Comparison of ENCODE assay signal across 8 mouse cellular contexts in the genomic region with DNA sequence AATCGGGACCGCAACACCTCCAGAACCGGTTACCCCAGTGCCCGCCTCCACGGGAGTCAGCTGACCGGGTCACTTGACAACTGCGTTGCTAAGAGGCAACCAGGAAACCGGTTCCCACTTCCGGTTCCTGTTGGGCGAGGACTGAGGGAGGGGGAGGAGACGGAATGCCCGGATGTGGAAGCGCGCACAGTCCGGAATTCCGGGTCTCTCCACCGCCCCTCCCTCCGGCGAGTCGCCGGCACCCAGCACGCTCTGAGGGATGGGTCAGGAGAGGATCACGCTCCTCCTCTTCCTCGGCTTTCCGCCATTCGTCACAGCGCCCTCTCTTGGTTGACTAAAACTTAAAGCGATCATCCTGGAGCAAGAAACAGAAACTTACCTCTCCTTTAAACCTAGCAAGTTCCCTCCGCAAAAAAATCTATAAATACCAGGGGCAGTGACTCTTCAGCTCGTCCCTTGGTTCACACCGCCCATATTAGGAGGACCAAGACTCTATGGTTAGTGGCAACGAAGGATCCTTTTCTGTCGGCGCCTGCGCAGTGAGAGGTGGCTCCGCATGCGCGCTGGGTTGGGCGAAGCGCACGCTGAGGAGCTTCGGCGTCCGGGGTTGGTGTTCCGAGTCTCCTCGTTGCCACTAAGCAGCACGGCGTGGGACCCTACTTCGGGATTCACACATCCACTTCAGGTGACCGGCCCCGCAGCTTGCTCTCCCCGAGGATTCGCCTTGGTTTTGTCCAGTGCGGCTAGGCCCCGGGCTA. TPM values are rescaled to one million over a fixed set of nuclear protein-coding genes. Genes with fewer than 3 reads are reported as not detected.
DNase-seq lines count a peak whose midpoint lies in the region; ATAC-seq and TF ChIP-seq lines count a peak whose summit lies in the region.

A gene (minus strand): TSS at position 143 of the 758 bp plus-strand sequence.
A gene (plus strand): TSS at position 324 of the 758 bp plus-strand sequence.

- WGBS in embryonic facial prominence, embryonic 13.5 days = under 1% methylated on average over 55 of the region's 55 CpGs
- WGBS in kidney, adult 2 months = under 1% methylated on average over 55 of the region's 55 CpGs
- WGBS in limb, embryonic 12.5 days = under 1% methylated on average over 55 of the region's 55 CpGs
- 0% methylated on average over 55 of the region's 55 CpGs for WGBS in midbrain, embryonic 15.5 days
- under 1% methylated on average over 55 of the region's 55 CpGs for whole genome bisulfite sequencing in spleen, adult 2 months

- peak; percentile 98 for DNase-seq in 3134 (ENCODE audit: extremely low read depth, insufficient read length, low spot score)
- peak; percentile 99 for DNase-seq in adrenal gland, postnatal 36 days
- peak; percentile 98 to 99 for DNase-seq in heart, adult 18-20 months
- DNase-seq in kidney, adult 2 months = peak; percentile 100
- peak; percentile 97 to 99 for DNase-seq in spleen, adult 2 months (ENCODE audit: low read depth in 1 of 2, low spot score in 2 of 2)

- H3K27ac ChIP-seq in embryonic facial prominence, embryonic 13.5 days = peak within 1 kb of the TSS; percentile 87
- peak within 1 kb of the TSS; percentile 93 for H3K27ac ChIP-seq in kidney, adult 2 months (ENCODE audit: insufficient read depth, low read depth, low read length)
- peak within 1 kb of the TSS; percentile 92 for H3K27ac ChIP-seq in limb, embryonic 12.5 days
- H3K27ac ChIP-seq in midbrain, embryonic 15.5 days = peak within 1 kb of the TSS; percentile 90
- peak within 1 kb of the TSS; percentile 78 for H3K27ac ChIP-seq in spleen, adult 2 months (ENCODE audit: insufficient read depth, low read length)

- H3K36me3 ChIP-seq in embryonic facial prominence, embryonic 13.5 days = peaks cover 6% of the 10 kb centered on the region; the same call in 1 of the 2 replicates
- H3K36me3 ChIP-seq in kidney, adult 2 months (ENCODE audit: control insufficient read depth, insufficient read depth, low read length) = no peaks in the 10 kb centered on the region
- peaks cover 12% of the 10 kb centered on the region for H3K36me3 ChIP-seq in limb, embryonic 12.5 days
- no peaks in the 10 kb centered on the region; the same call in 1 of the 2 replicates for H3K36me3 ChIP-seq in midbrain, embryonic 15.5 days (replicated peaks)
- peaks cover 5% of the 10 kb centered on the region for H3K36me3 ChIP-seq in spleen, adult 2 months (ENCODE audit: control insufficient read depth, insufficient read depth, low read length)

- H3K9ac ChIP-seq in embryonic facial prominence, embryonic 13.5 days = peak within 1 kb of the TSS; percentile 90
- peak within 1 kb of the TSS; percentile 84 for H3K9ac ChIP-seq in limb, embryonic 12.5 days (replicated peaks)
- peak within 1 kb of the TSS; percentile 81 for H3K9ac ChIP-seq in midbrain, embryonic 15.5 days

- TF ChIP-seq CTCF in kidney, adult 2 months (conservative IDR thresholded peaks at IDR 0.05; ENCODE audit: insufficient read depth, insufficient read length, low read depth, low read length) = peak; percentile 75
- TF ChIP-seq CTCF in spleen, adult 2 months (IDR thresholded peaks at IDR 0.05; ENCODE audit: extremely low read depth, insufficient read depth, insufficient read length, insufficient replicate concordance) = peak; percentile 74; the same call in 1 of the 2 replicates

- H3K4me1 ChIP-seq in embryonic facial prominence, embryonic 13.5 days = peaks cover 21% of the 10 kb centered on the region
- peaks cover 13% of the 10 kb centered on the region for H3K4me1 ChIP-seq in kidney, adult 2 months (ENCODE audit: control insufficient read depth, insufficient read depth, low read length)
- H3K4me1 ChIP-seq in limb, embryonic 12.5 days (replicated peaks) = peaks cover 22% of the 10 kb centered on the region
- H3K4me1 ChIP-seq in midbrain, embryonic 15.5 days = peaks cover 36% of the 10 kb centered on the region
- H3K4me1 ChIP-seq in spleen, adult 2 months (ENCODE audit: control insufficient read depth, insufficient read depth, insufficient read length) = peaks cover 7% of the 10 kb centered on the region

- peak; percentile 100 for ATAC-seq in embryonic facial prominence, embryonic 13.5 days (ENCODE audit: insufficient number of reproducible peaks, insufficient read depth, low FRiP score, low TSS enrichment, low read depth)
- ATAC-seq in limb, embryonic 12.5 days (ENCODE audit: insufficient number of reproducible peaks, insufficient read depth, low FRiP score, low TSS enrichment, low read depth) = peak; percentile 100
- peak; percentile 100 for ATAC-seq in midbrain, embryonic 15.5 days (replicated peaks)

- H3K4me3 ChIP-seq in embryonic facial prominence, embryonic 13.5 days = peak within 1 kb of the TSS; percentile 64
- H3K4me3 ChIP-seq in kidney, adult 2 months (ENCODE audit: insufficient read depth, low read depth, low read length) = peak within 1 kb of the TSS; percentile 84
- H3K4me3 ChIP-seq in limb, embryonic 12.5 days (replicated peaks) = peak within 1 kb of the TSS; percentile 79
- H3K4me3 ChIP-seq in midbrain, embryonic 15.5 days = peak within 1 kb of the TSS; percentile 95
- peak within 1 kb of the TSS; percentile 83 for H3K4me3 ChIP-seq in spleen, adult 2 months (ENCODE audit: extremely low read depth, insufficient read depth, insufficient read length)

- peak; percentile 66 for TF ChIP-seq POLR2A in kidney, adult 2 months (IDR thresholded peaks at IDR 0.05; ENCODE audit: low read depth, low read length)
- TF ChIP-seq POLR2A in spleen, adult 2 months (IDR thresholded peaks at IDR 0.05; ENCODE audit: low read depth, low read length) = peak; percentile 73

- H3K4me2 ChIP-seq in embryonic facial prominence, embryonic 13.5 days = peak within 1 kb of the TSS; percentile 92
- H3K4me2 ChIP-seq in limb, embryonic 12.5 days = peak within 1 kb of the TSS; percentile 85
- peak within 1 kb of the TSS; percentile 93 for H3K4me2 ChIP-seq in midbrain, embryonic 15.5 days

- H3K9me3 ChIP-seq in embryonic facial prominence, embryonic 13.5 days = no peaks in the 10 kb centered on the region
- no peaks in the 10 kb centered on the region for H3K9me3 ChIP-seq in limb, embryonic 12.5 days
- H3K9me3 ChIP-seq in midbrain, embryonic 15.5 days = no peaks in the 10 kb centered on the region

- no peaks in the 10 kb centered on the region for H3K27me3 ChIP-seq in embryonic facial prominence, embryonic 13.5 days
- no peaks in the 10 kb centered on the region for H3K27me3 ChIP-seq in kidney, adult 2 months (replicated peaks; ENCODE audit: control insufficient read depth, insufficient read depth, low read length)
- H3K27me3 ChIP-seq in limb, embryonic 12.5 days = no peaks in the 10 kb centered on the region
- no peaks in the 10 kb centered on the region for H3K27me3 ChIP-seq in midbrain, embryonic 15.5 days (replicated peaks)
- no peaks in the 10 kb centered on the region for H3K27me3 ChIP-seq in spleen, adult 2 months (ENCODE audit: control insufficient read depth, insufficient read depth, low read length)

RNA-seq across cellular contexts. Expression of the first gene that starts in this region (rescaled TPM):
- 10 to 100 TPM; 77.4 to 78.9 TPM for total RNA-seq in adrenal gland, postnatal 36 days (2021)
- polyA plus RNA-seq in embryonic facial prominence, embryonic 13.5 days (2015; fragmentation: Nextera tagmentation; extraction: Ambion mirVana) = 67.1 and 70.3 TPM in 2 replicates
- 10 to 100 TPM; 82.5 to 86.7 TPM for total RNA-seq in heart, adult 18-20 months (2021)
- polyA plus RNA-seq in kidney, adult 2 months (2012; rRNA removed) = 32.8 and 52.6 TPM in 2 replicates
- 64.6 and 67.4 TPM in 2 replicates for polyA plus RNA-seq in limb, embryonic 12.5 days (2016; fragmentation: Nextera tagmentation; extraction: Ambion mirVana)
- polyA plus RNA-seq in midbrain, embryonic 15.5 days (2015; fragmentation: Nextera tagmentation; extraction: Ambion mirVana) = 105 and 121 TPM in 2 replicates
- 4.4 and 6.8 TPM in 2 replicates for polyA plus RNA-seq in spleen, adult 2 months (2012; rRNA removed)

RNA-seq across cellular contexts. Expression of the second gene that starts in this region (rescaled TPM):
- 10 to 100 TPM; 94.9 to 96.6 TPM for total RNA-seq in adrenal gland, postnatal 36 days (2021)
- polyA plus RNA-seq in embryonic facial prominence, embryonic 13.5 days (2015; fragmentation: Nextera tagmentation; extraction: Ambion mirVana) = 196 and 205 TPM in 2 replicates
- total RNA-seq in heart, adult 18-20 months (2021) = 10 to 100 TPM; 48.4 to 54.6 TPM
- polyA plus RNA-seq in kidney, adult 2 months (2012; rRNA removed) = 9.7 and 14.4 TPM in 2 replicates
- polyA plus RNA-seq in limb, embryonic 12.5 days (2016; fragmentation: Nextera tagmentation; extraction: Ambion mirVana) = 213 and 228 TPM in 2 replicates
- polyA plus RNA-seq in midbrain, embryonic 15.5 days (2015; fragmentation: Nextera tagmentation; extraction: Ambion mirVana) = 132 and 135 TPM in 2 replicates
- polyA plus RNA-seq in spleen, adult 2 months (2012; rRNA removed) = 5.2 and 6.0 TPM in 2 replicates

Comparison
In these comparisons a context has a peak if more than half of its experiments do, and no peak if none do; other contexts are left out.
1. Peak in every context shown above with its lines: DNase-seq, ATAC-seq, H3K4me3 ChIP-seq and H3K27ac ChIP-seq.